Comparison of ENCODE assay signal across 15 mouse cellular contexts in genomic region chr5:33030425-33031175, GRCm38 (mm10). TPM values are rescaled to one million over a fixed set of nuclear protein-coding genes. Genes with fewer than 3 reads are reported as not detected.
DNase-seq lines count a peak whose midpoint lies in the region; ATAC-seq and TF ChIP-seq lines count a peak whose summit lies in the region.
"Had no signal": no experiment of that assay in that cellular context is flagged by ENCODE, and none has a peak within 500 bp of the region (broad histone marks: within the 10 kb centered on the region; RNA-seq: fewer than 3 reads in every experiment).

No protein-coding gene starts in this region.

- ATAC-seq in hindbrain, embryonic 13.5 days (ENCODE audit: low FRiP score) = peak; percentile 73
- ATAC-seq in midbrain, postnatal 0 days (ENCODE audit: low FRiP score) = peak; percentile 81
- no peak for ATAC-seq in lung, postnatal 0 days
- ATAC-seq: activated CD4-positive, CD25-positive, alpha-beta regulatory T cell, adult 4 months had no signal

- no peaks in the 10 kb centered on the region for H3K9me3 ChIP-seq in hindbrain, embryonic 13.5 days
- no peaks in the 10 kb centered on the region for H3K9me3 ChIP-seq in midbrain, postnatal 0 days (ENCODE audit: low read length)
- H3K9me3 ChIP-seq in lung, postnatal 0 days (ENCODE audit: low read length) = no peaks in the 10 kb centered on the region
- H3K9me3 ChIP-seq: embryonic facial prominence, embryonic 12.5 days had no signal

- no peak for TF ChIP-seq POLR2A in cortical plate, adult 2 months (IDR thresholded peaks at IDR 0.05; ENCODE audit: extremely low read depth, insufficient read depth, low read length)

- WGBS in hindbrain, embryonic 13.5 days = 47% methylated on average over 4 of the region's 4 CpGs
- WGBS in midbrain, postnatal 0 days = 40% methylated on average over 4 of the region's 4 CpGs
- 60% methylated on average over 4 of the region's 4 CpGs for WGBS in lung, postnatal 0 days

- DNase-seq in left cerebral cortex, adult 2 months (ENCODE audit: extremely low spot score in 1 of 2, low spot score in 2 of 2) = no peak
- DNase-seq in left cerebral cortex, adult 18-20 months (ENCODE audit: low spot score in 2 of 2) = no peak
- DNase-seq in midbrain, postnatal 0 days (ENCODE audit: low spot score) = peak; percentile 86
- DNase-seq in T-cell, adult 2 months (ENCODE audit: low spot score) = no peak
- no peak for DNase-seq in lung, postnatal 0 days (ENCODE audit: low spot score)
- no peak for DNase-seq in gastrocnemius, adult 2 months
- DNase-seq: gastrocnemius, postnatal 10 days; heart, postnatal 36 days; lung, adult 18-20 months; right cerebral cortex, postnatal 14 days had no signal

- H3K36me3 ChIP-seq in hindbrain, embryonic 13.5 days = peaks cover 14% of the 10 kb centered on the region
- H3K36me3 ChIP-seq in midbrain, postnatal 0 days (ENCODE audit: insufficient read depth, low read length) = peaks cover 4% of the 10 kb centered on the region
- H3K36me3 ChIP-seq in lung, postnatal 0 days (ENCODE audit: insufficient read depth, low read length) = 0 out of 2 replicates have a peak, but pooled peaks cover 2% of the 10 kb centered on the region

- peak overlapping the region; percentile 46; the same call in 1 of the 2 replicates for H3K27ac ChIP-seq in left cerebral cortex, adult 2 months
- 0 out of 2 replicates have a peak overlapping the region, but pooled peaks have one; percentile 1 for H3K27ac ChIP-seq in cortical plate, adult 2 months (ENCODE audit: insufficient read depth, low read length)
- peak overlapping the region; percentile 73 for H3K27ac ChIP-seq in hindbrain, embryonic 13.5 days
- peak overlapping the region; percentile 79 for H3K27ac ChIP-seq in midbrain, postnatal 0 days (ENCODE audit: low read depth, low read length)
- H3K27ac ChIP-seq in lung, postnatal 0 days (ENCODE audit: low read length) = no peak overlapping the region
- no peak overlapping the region for H3K27ac ChIP-seq in gastrocnemius, adult 2 months
- H3K27ac ChIP-seq: embryonic facial prominence, embryonic 12.5 days; stomach, postnatal 0 days had no signal

- H3K4me3 ChIP-seq in left cerebral cortex, adult 2 months = no peak overlapping the region
- H3K4me3 ChIP-seq in cortical plate, adult 2 months (ENCODE audit: insufficient read depth, low read length) = no peak overlapping the region
- no peak overlapping the region for H3K4me3 ChIP-seq in hindbrain, embryonic 13.5 days
- H3K4me3 ChIP-seq in midbrain, postnatal 0 days (ENCODE audit: low read depth, low read length) = no peak overlapping the region
- H3K4me3 ChIP-seq in lung, postnatal 0 days (ENCODE audit: low read depth, low read length) = no peak overlapping the region
- H3K4me3 ChIP-seq in gastrocnemius, adult 2 months = no peak overlapping the region
- H3K4me3 ChIP-seq: embryonic facial prominence, embryonic 12.5 days had no signal

- H3K27me3 ChIP-seq in hindbrain, embryonic 13.5 days = no peaks in the 10 kb centered on the region
- H3K27me3 ChIP-seq in midbrain, postnatal 0 days (ENCODE audit: insufficient read depth, low read length) = no peaks in the 10 kb centered on the region
- no peaks in the 10 kb centered on the region for H3K27me3 ChIP-seq in lung, postnatal 0 days (replicated peaks; ENCODE audit: insufficient read depth, low read length)
- H3K27me3 ChIP-seq: embryonic facial prominence, embryonic 12.5 days had no signal

- intact Hi-C loops in left cerebral cortex, adult 2 months (cut with DNase I) = loop anchor here (5.0 to 10.0 kb wide), 3 partner anchors 98 to 286 kb away; partner anchors contain the start of gene Depdc5
- intact Hi-C loops in gastrocnemius, adult 2 months (cut with DNase I) = loop anchor here (5.0 kb wide), 4 partner anchors 38 to 318 kb away; no protein-coding TSS in a partner anchor

- TF ChIP-seq EP300 in lung, postnatal 0 days (IDR thresholded peaks at IDR 0.05) = no peak

- no peak overlapping the region; the same call in 1 of the 2 replicates for H3K4me2 ChIP-seq in hindbrain, embryonic 13.5 days
- no peak overlapping the region for H3K4me2 ChIP-seq in midbrain, postnatal 0 days (ENCODE audit: low read depth, low read length, poor library complexity, severe bottlenecking)
- no peak overlapping the region for H3K4me2 ChIP-seq in lung, postnatal 0 days (replicated peaks; ENCODE audit: low read depth, low read length)
- H3K4me2 ChIP-seq: embryonic facial prominence, embryonic 12.5 days had no signal

- H3K9ac ChIP-seq in hindbrain, embryonic 13.5 days = no peak overlapping the region
- H3K9ac ChIP-seq in midbrain, postnatal 0 days (replicated peaks; ENCODE audit: low read length, poor library complexity, severe bottlenecking) = 0 out of 2 replicates have a peak overlapping the region, but pooled peaks have one; percentile 1
- no peak overlapping the region for H3K9ac ChIP-seq in lung, postnatal 0 days (replicated peaks; ENCODE audit: low read depth)
- H3K9ac ChIP-seq: embryonic facial prominence, embryonic 12.5 days had no signal

- TF ChIP-seq CTCF in left cerebral cortex, adult 2 months (IDR thresholded peaks at IDR 0.05) = no peak
- TF ChIP-seq CTCF in cortical plate, adult 2 months (IDR thresholded peaks at IDR 0.05; ENCODE audit: extremely low read depth, insufficient read depth, low read length) = no peak
- no peak for TF ChIP-seq CTCF in midbrain, postnatal 0 days (IDR thresholded peaks at IDR 0.05)
- no peak for TF ChIP-seq CTCF in lung, postnatal 0 days (IDR thresholded peaks at IDR 0.05)
- TF ChIP-seq CTCF in gastrocnemius, adult 2 months (IDR thresholded peaks at IDR 0.05) = no peak

- H3K4me1 ChIP-seq in cortical plate, adult 2 months (ENCODE audit: control insufficient read depth, insufficient read depth, low read length) = peaks cover 12% of the 10 kb centered on the region; the same call in 1 of the 2 replicates
- peaks cover 36% of the 10 kb centered on the region for H3K4me1 ChIP-seq in hindbrain, embryonic 13.5 days (replicated peaks)
- peaks cover 6% of the 10 kb centered on the region; the same call in 1 of the 2 replicates for H3K4me1 ChIP-seq in midbrain, postnatal 0 days (ENCODE audit: insufficient read depth, low read length)
- H3K4me1 ChIP-seq in lung, postnatal 0 days (ENCODE audit: insufficient read depth, low read depth, low read length) = no peaks in the 10 kb centered on the region
- H3K4me1 ChIP-seq: embryonic facial prominence, embryonic 12.5 days had no signal

RNA-seq across cellular contexts. Expression of gene Ywhah, which starts 12.0 kb away (rescaled TPM):
- total RNA-seq in left cerebral cortex, adult 2 months (2021) = 1,000 to 10,000 TPM; 1,061 to 1,220 TPM
- total RNA-seq in left cerebral cortex, adult 18-20 months (2021) = 1,000 to 10,000 TPM; 1,087 to 1,156 TPM
- 1,599 and 1,684 TPM in 2 replicates for polyA plus RNA-seq in cortical plate, adult 2 months (2012; rRNA removed)
- 613 and 627 TPM in 2 replicates for polyA plus RNA-seq in hindbrain, embryonic 13.5 days (2015; fragmentation: Nextera tagmentation; extraction: Ambion mirVana)
- total RNA-seq in midbrain, postnatal 0 days (2014; rRNA removed) = 704 and 729 TPM in 2 replicates
- polyA plus RNA-seq in midbrain, postnatal 0 days (2015; fragmentation: Nextera tagmentation; extraction: Ambion mirVana) = 1,094 and 1,095 TPM in 2 replicates
- 242 and 276 TPM in 2 replicates for polyA plus RNA-seq in lung, postnatal 0 days (2015; fragmentation: Nextera tagmentation; extraction: Ambion mirVana)
- 10 to 100 TPM; 39.5 to 59.5 TPM for total RNA-seq in gastrocnemius, adult 2 months (2021)

Comparison
In these comparisons a context has a peak if more than half of its experiments do, and no peak if none do; other contexts are left out.
1. H3K27ac ChIP-seq: peak in left cerebral cortex, adult 2 months (single experiment), cortical plate, adult 2 months (single experiment), hindbrain, embryonic 13.5 days (single experiment) and midbrain, postnatal 0 days (single experiment); none in lung, postnatal 0 days (single experiment) and gastrocnemius, adult 2 months (single experiment).
2. RNA of gene Ywhah, which starts 12.0 kb away (total RNA-seq): 1,061 to 1,220 TPM in left cerebral cortex, adult 2 months, 1,087 to 1,156 TPM in left cerebral cortex, adult 18-20 months and 704 to 729 TPM in midbrain, postnatal 0 days; 39.5 to 59.5 TPM in gastrocnemius, adult 2 months; every median in the first group is over 10 times any median in the second.